Mouse (Mus musculus) lung, postnatal 36 days (tissue): ENCODE data around the gene Kcnj1.

Experiments used
- DNase-seq: peaks from one replicate; pipeline ENCODE4 v3.0.0; 2022; ENCODE audit warnings: mixed read lengths

Kcnj1 gene

DNA sequence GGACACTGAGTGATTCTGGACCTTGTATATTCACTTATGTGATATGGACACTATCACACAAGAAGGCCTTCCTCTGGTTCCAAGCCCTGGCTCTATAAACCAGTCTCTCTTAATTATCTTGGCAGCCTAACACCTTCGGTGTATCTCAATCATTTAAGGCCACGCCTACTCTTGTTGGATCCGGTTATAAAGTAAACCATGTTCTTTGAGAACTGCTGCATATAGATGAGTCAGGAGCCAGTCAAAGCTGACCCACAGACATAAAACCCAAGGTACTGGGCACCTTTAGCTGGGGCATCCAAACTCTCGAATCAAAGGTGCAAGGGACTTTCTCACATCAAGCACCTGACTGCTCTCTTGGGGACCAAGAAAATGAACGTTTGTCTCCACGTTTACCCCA, at the start of gene Kcnj1:
TSS of gene Kcnj1 (plus strand) at position 292 of the 400 bp plus-strand sequence.
- DNase-seq = no peak

DNA sequence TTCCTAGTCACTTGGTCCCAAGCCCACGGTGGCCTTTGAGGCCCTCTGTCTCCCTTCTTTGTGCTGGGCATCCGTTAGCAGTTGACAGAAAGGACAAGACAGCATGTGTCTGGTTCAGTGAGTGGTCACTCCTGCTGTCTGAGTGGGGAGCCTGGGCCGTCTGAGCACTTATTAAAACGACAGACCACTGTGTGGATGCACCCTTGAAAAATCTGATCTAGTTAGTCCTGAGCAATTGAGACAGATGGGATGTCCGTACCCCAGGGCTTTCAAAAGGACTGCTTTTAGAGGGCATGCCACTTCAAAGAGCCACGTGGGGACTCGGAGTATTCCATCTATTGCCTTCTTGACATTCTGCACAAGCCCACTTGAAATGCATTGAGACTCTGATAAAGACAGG, 48.7 kb upstream of the Kcnj1 start:
- peak; percentile 10 for DNase-seq

DNA sequence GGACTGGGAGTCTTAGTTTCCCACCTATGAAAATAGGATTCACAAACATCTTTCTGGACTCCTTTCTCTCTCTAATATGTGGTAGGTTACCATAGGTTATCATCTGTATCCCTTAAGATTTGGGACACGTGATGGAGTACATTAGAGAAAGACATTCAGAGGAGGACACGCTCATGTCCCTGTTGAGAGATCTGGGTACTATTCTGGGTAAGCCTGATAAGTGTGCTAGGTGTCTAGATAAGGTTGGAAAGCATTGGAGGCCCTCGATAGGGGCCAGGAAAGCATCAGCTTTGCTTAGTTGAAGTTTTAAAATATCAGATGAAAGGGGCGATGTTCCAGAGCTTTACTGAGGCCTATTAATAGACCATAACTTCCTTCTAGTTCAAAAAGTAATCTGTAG, 43.5 kb upstream of the Kcnj1 start:
- no peak for DNase-seq

DNA sequence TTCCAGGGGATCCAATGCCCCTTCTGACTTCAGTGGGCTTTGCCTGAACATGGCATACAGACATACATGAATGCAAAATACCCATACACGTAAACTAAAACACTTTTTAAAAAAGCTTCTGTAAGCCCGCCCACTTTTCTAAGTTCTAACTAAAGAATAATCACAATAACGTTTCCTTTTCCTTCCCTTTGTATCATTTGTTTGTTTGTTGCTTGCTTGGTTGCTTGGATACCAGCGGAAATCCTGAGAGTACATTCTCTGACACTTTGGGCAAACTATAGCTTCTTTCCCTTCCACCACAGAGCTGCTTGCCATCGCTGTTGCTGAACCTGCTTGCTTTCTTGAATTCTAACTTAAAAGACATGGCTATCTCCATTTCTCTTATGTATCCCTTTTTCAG, 41.1 kb upstream of the Kcnj1 start:
- DNase-seq = no peak

DNA sequence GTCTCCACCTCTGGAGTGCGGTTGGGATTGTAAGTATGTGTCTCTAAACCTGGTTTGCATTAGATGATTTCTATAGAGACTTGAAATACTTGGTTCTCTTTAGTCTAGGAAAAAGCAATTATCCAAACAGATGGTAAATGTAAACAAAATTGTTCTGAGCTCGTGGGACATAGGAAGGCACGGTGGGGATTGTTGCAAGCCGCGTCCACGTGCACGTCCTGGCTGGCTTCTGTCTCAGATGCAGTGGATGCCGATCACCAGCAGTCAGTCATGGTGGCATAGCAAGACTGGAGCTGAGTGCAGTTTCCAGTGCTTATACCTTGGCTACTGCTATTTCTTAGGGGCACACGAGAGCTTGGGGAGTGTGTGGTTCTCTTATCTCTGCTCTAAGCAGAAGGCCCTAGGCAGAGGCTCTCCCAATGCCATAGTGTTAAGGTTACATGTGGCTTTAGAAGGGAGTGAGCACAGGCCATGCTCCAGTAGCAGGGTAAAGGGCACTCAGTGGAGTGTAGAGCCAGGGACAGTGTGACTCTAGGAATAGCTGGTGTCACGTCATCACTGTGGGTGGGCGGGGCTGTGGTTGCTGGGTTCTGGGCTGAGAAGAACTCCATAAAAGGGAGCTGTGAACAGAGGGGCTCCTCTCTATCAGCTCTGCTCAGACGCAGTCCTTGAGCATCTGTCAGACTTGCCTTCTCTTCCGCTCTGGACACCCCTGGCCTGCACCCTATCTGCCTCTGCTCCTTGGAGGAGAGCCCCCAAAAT, 36.7 kb upstream of the Kcnj1 start:
- DNase-seq = peak; percentile 34

DNA sequence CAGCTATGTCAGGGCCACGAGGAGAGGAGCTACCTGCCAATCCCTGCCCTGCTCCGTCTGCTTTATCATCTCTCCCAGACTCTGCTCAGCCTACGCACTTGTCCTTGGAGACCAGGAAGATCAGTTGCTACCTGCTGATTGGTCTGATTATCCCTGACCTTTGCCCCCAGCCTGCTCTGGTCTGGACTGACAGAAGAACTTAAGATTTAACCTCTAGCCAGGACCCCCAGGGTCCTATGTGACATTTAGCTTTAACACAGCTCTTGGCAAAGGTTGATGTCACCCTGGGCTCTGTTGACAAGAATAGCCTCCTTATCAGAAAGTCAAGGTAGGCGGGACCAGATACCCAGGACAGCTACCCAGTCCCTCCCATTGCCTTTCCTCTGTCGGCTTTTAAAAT, 31.5 kb upstream of the Kcnj1 start:
- no peak for DNase-seq

DNA sequence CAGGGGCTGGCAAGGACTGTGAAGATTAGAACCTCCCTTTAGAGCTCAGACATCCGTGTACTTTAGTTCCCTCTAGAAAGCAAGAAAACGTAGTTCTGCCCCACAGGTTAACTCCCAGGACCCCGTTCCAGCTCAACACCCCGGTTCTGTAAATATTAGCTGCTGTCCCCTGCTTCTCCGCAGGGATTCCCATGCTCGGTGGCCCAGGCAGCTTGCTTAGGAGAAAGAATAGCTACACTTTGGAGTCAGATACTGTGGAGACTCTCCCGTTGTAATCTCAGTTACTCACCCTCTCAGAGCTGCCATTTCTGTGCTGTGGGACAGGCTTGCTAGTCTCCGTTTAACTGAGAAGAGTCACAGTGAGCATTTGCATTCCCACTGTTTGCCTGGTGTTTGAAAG, 29.4 kb upstream of the Kcnj1 start:
- no peak for DNase-seq

DNA sequence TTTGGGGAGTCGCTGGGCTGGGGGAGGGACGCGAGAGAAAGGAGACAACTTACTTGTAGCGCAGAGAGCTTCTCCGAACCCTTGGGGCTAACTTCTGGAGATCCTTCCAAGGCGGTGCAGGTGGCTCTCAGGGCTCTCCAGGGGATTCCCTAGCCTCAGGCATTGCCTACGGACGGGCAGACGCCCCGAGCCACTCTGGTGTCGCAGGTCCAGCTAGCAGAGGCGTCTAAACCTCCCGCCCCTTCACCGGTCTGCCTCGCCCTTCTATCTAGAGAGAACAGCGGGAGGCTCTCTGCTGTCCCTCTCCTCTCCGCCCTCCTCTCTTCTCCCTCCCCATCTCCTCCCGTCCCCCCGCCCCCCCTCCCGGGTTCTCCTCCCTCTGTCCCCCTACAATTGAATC, 28.2 kb upstream of the Kcnj1 start, which contains the start of gene Kcnj5:
TSS of gene Kcnj5 (minus strand) at position 300 of the 400 bp plus-strand sequence.
- no peak for DNase-seq

DNA sequence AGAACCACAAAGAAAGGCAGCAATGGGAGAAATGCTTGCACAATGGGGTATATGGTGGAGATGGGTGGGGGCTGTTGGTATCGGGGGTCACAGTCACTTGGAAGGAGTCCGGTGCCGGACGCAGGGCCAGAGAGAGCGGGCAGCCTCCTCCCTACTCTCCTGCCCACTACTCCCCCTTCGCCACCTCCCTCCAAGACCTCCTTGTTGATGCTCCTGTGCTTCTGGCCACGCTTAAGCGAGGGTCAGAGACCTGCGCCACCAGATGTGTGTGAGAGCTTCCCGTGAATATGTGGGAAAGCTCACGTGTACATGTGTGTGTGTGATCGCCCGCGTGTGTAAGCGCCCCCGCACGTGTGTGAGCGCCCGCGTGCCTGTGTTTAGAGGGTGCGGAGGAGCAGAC, 27.8 kb upstream of the Kcnj1 start:
- no peak for DNase-seq

DNA sequence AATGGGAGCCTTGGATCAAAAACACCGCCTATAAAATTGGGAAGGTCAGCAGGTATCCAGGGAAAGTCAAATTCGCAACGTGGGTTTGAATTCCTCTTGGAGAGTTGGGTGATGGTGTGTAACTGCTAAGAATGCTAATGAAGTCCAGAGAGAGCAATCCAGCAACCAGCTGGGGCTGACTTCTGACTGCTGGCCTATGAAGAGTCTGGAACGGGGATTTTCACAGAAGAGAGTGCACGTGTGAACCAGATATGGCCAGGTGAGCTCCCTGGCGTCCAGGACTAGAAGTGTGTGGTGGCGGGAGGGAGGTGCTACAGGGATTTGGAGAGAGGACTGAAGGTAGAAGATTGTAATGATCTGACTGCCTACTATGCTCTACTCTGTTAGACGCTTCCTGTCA, 24.2 kb upstream of the Kcnj1 start:
- no peak for DNase-seq

DNA sequence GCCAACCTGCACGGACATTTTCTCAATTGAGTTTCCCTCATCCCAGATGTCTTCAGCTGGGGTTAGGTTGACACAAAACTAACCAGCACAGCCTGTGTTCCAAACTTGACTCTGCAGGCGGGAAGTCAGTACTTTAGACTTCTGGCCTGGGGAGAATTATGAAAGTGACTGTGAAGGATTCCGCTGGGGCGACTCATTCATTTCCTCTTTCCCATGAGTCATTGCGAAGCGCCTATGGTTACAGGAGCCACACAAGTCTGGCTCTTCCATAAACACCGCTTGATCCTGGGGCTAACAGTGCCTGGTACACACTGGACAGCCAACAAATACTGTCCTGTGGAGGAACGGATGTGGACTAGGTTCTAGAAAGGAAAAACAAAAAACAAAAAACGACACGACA, 22.9 kb upstream of the Kcnj1 start:
- no peak for DNase-seq

DNA sequence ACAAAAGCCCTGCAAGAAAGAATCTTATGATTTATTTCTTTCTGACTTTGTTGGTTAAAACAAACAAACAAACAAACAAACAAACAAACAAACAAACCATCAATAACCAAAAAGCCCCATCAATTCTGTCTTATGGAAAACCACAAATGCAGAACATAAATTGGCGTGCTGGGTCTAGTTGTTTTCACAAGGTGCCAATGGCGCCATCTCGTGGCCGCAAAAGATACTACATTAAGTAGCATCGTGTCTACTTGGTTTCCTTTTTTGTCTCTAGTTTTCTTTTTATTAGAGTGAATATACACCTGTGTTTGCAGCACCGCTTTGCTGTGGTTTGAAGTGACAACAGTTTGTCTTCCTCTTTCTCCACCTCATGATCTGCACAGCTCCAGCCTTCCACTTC, 22.0 kb upstream of the Kcnj1 start:
- peak; percentile 90 for DNase-seq

DNA sequence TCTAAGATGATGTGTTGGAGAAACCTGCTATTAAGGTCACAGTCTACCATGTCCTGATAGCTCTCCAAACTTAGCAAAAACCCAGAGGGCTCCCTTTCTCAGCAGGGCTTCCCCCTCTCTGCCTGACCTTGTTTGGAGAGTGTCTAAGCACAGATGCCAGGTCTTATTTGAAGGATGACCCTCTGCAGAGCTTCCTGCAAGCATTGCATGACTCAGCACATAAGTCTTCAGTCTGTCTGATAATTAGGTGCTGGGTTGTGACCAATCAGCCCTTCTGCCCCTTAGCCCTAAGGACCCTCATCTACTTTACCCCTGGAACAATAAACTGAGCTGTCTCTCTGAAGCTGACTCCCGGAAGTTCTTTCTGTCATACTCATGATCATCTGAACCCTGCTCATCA, 11.5 kb upstream of the Kcnj1 start:
- no peak for DNase-seq

DNA sequence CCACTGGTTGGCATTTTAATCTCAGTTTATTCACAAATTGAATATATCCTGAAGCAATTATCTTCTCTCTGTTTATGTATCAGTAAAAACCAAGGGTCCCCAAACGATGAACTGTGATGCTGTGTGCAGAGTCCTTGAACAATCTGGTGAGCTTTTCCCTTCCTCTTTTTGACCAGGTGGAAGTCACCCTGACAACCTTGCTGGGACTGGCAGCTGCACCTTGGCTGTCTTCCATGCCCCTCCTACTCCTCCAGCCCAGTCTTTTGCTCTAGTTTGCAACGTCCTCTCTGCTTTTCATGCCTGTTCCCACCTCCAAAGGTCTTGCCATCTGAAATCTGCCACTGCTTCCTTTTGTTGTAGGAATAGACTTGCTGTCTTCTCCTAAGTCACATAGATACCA, 3.5 kb upstream of the Kcnj1 start:
- no peak for DNase-seq

DNA sequence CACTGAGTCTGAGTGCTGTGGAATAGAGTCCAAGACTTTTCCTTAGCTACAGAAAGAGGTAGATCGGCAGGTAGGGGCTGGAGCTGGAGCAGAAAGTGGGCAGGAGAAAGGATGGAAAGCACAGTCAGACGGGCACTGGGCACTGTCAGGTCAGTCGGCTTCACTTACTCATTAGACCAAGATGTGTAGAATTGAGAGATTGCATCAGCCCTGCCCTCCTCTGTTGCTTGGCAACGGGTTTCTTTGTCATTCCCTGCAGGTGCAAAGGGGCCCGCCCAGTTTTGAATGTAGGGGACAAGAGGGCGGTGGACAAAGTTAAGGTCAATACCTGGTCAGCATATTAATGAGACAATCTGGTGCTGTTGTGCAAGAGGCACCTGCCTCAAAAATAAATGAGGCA, 2.9 kb upstream of the Kcnj1 start:
- DNase-seq = no peak

DNA sequence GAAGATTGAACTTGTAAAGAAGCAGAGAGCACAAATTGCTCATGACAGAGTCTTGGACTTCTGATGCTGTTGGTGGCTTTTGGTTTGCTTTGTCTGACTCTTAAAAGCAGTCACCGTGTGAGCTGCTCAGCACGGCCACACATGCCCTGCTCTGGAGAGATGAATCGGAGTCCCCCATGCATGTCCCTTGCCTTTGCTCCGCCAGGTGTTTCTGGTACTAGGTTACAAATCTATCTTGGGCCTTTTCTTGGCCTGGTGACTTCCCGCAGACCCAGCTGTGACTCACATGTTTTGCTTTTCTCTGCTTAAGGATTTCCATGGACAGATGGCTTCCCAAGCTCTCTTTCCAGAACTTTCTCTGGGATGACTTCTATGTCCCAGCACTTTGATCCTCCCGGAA, 1.4 kb downstream of the Kcnj1 start:
- no peak for DNase-seq

DNA sequence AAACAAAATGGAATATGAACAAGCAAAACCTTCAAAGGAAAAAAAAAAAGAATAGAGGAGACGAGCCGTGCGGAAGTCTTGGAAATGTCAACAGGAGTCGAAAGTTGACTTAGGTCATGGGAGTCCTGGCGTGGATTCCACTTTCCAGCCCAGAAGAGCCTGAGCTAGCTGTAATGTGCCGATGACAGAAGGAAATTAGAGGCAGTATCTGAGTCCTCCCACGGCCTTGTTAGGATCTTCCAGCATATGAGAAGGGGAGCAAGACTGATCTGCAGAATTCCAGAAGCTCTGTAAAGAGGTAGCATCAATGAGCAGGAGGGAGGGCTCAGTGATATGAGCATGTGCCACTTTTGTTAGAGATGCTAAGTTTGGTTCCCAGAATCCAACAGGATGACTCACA, 3.7 kb downstream of the Kcnj1 start:
- no peak for DNase-seq

DNA sequence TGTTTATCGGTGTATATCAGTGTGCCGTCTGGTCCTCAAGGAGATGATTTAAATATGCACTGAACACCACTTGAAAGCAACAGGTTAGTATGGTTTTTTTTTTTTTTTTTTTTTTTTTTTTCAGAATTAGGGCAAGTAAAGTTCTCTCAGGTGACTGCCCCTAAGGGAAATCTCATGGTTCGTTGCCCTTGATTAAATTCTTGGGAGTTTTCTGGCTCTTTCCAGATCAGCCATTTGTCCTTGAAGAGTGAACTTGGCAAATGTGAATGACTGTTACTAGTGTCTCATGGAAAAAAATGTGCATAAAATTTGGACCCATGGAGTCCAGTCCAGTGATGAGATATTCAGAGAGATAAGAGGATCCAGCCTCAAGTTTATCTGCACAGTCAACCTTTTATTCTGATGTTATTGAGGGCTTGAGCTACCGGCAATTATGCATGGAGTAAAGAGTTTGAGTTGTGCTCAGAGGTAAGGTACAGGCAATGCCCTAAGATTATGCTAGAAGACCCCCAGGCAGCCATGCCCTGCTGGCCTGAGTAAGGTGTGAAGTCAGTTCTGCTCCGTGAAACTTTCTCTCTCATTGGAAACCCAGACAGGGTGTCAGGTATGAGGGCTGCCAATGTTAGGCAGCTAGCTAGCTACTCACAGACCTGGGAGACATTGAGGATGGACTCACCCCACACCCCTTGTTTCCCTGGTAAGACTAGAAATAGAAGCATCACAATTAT, 4.7 kb downstream of the Kcnj1 start:
- no peak for DNase-seq

DNA sequence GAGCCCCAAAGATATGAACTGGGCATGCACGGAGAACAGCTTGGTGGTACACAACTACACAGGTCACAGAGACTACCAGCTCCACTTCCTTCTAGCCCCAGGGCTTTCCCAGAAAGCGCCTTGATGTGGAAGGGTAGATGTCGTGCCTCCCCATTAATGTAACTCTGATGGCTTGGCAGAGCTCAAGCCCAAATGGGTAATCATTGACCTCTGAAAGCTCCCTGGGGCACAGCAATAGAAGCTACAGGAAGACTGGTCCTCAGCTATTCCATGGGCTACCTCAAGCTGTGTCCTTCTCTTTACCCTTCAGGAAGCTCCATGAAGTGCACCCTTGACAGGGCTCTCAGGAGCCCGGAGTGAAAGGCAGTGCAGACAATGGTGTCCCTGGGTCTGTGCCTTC, 12.6 kb downstream of the Kcnj1 start:
- DNase-seq = no peak

DNA sequence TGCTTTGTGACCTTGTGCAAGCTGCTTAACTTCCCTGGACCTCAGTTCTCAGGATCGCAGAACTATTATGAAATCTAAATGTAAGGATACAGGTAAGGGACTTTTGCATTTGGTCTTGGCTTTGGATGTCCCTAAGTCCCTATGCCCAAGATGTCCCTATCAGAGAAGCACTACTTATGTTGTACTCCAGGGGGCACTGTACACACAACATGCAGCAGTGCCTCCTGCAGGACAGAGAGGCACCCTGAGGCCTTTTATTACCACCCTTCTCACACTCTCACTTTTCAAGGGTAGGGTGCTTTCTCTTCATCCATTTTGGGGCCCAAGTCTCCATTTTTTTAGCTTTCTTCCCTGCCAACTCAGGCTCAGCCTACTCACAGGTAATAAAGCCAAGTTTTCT, 15.8 kb downstream of the Kcnj1 start:
- peak; percentile 67 for DNase-seq

DNA sequence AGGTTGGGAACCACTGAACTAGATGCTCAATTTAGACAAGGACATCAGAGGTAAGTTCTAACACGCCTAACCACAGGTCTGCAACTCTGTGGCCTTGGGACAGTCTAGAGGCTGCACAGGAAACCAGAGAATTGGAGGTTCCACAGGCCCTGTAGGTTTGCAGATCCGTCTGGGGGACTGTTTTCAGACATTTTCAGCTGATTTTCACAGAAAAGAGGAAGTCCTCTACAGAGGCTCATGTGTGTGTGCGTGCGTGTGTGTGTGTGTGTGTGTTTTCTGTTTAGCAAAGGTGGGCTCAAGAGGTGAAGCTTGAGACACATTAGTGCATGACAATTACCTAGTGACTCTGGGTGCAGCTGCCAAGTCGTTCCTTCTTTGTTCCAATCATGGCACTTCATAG, 18.8 kb downstream of the Kcnj1 start:
- DNase-seq = peak; percentile 40

DNA sequence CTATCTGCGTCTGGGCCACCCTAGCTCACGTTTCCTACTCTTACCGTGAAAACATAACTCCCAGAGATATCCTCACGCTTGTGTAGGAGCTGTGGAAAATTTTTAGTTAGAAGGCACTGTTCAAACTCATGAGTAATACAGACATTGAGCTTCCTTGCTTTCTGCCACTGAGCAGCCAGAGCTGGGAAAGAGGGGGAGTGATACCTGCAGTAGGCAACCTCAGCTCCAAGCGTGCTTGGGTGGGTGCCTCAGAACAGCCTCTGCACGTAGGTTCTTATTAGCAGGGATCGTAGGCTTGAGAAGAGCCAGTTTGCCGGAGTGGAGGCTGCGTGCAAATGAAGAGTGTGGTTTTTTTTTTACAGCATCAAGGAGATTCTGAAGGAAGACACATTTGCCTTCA, 19.4 kb downstream of the Kcnj1 start:
- no peak for DNase-seq

DNA sequence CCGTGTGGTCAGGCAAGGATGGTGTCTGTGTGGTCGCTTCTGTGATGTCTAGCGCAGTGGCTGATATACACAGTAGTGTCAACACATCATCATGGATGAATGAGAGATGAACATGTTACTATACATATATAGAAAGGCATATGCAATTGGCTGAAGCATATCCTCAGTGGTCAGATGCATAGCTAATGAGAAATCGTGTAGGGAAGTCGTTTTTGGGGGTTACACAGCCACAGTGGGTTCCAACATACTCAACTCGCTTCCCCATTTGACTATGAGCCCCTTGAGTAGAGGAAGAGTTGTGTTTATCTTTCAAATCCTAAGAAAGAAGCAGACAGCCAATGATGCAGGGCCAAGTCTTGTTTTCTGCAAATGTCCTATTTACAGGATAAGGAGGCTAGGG, 20.4 kb downstream of the Kcnj1 start:
- DNase-seq = no peak

DNA sequence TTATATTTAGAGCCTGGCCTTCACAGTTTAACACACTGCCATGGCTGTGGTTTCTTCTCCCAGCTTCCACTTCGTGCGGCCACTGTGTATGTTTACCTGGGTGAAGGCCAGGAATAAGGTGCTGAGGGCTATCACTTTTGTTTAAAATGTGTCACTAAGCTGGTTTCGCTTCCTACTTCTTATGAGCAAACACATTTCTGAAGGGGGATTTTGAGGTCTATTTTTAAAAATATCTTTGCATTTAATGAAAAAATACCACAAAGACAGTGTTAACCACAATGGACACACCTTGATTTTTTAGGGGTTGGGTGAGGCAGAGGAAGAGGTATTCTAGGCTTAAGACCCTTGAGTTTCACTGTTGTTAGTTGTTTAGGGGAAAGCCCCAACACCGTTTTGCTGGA, 22.5 kb downstream of the Kcnj1 start:
- no peak for DNase-seq

DNA sequence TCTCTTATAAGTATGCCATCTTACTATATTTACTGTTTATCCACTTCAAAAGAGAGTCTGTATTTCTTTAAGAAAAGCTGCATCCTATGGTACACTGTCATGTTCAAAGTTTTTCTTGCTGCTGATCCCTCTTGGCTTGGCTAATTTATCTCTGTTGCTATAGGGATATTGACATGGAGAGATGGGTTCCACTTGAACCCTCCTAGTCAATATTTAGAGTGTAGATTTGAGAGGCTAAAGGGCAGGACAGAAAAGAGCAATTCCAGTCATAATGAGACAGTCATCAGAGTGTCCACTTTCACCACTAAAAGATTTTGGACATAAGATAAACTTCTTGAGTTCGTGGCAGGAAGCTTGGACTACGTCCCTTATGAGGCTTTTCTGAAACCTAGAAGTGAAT, 27.9 kb downstream of the Kcnj1 start:
- no peak for DNase-seq
